Mouse (Mus musculus) cerebellum, adult 2 months (tissue): Measurements from ENCODE around the gene Rcbtb1. TPM values are rescaled to one million over a fixed set of nuclear protein-coding genes. Genes with fewer than 3 reads are reported as not detected.
"Not testable (repeated sequence)": the region's sequence is repeated elsewhere in the genome, so short reads cannot be mapped to it uniquely, and the experiment has no call there.

Experiments
- DNase-seq, 2 experiments: peaks; one replicate each; pipeline ENCODE4 v3.0.0; 2021
- H3K27ac ChIP-seq: fragments of 200-500 bp; 2 replicates; pipeline ENCODE4 v1.5.1; 2012; ENCODE audit warnings: low read length, control low read depth, inconsistent platforms; ENCODE audit not compliant: insufficient read depth
- H3K27me3 ChIP-seq: fragments of 200-500 bp; 2 replicates; pipeline ENCODE4 v1.6.1; 2012; ENCODE audit warnings: inconsistent platforms, mild to moderate bottlenecking, low read length, moderate library complexity; ENCODE audit not compliant: control insufficient read depth, insufficient read depth
- H3K4me1 ChIP-seq: fragments of 200-500 bp; 2 replicates; pipeline ENCODE4 v1.6.1; 2011; ENCODE audit warnings: low read length; ENCODE audit not compliant: control insufficient read depth, insufficient read depth
- H3K4me3 ChIP-seq: fragments of 200-500 bp; replicated peaks from 2 replicates; pipeline ENCODE3; 2011; ENCODE audit warnings: mild to moderate bottlenecking, low read depth, low read length, control low read depth; ENCODE audit not compliant: insufficient read depth
- CTCF ChIP-seq: fragments of 200-500 bp; IDR thresholded peaks from 2 replicates; pipeline ENCODE4 v1.5.1; 2011; ENCODE audit warnings: low read depth, mild to moderate bottlenecking, control low read depth, low read length, moderate library complexity, borderline replicate concordance; ENCODE audit not compliant: insufficient read depth
- POLR2A ChIP-seq: fragments of 200-500 bp; IDR thresholded peaks from 2 replicates; pipeline ENCODE4 v1.6.1; 2011; ENCODE audit warnings: low read length, control low read depth, borderline replicate concordance; ENCODE audit not compliant: insufficient read depth
- WGBS: fragments of 180-500 bp; shearing (Covaris S2); methylation state at CpG from one replicate; pipeline ENCODE4 v1.1.7; 2018; 5-methylcytosine and 5-hydroxymethylcytosine counted together
- polyA plus RNA-seq: library from polyadenylated mRNA; depleted of rRNA; stranded (reverse); fragments of >200 nt; gene quantifications from 2 replicates; pipeline ENCODE4 v1.2.3, GENCODE M21; 2012; rRNA removed

The Rcbtb1 gene
- polyA plus RNA-seq, 1 experiment: 54.4 TPM

DNA sequence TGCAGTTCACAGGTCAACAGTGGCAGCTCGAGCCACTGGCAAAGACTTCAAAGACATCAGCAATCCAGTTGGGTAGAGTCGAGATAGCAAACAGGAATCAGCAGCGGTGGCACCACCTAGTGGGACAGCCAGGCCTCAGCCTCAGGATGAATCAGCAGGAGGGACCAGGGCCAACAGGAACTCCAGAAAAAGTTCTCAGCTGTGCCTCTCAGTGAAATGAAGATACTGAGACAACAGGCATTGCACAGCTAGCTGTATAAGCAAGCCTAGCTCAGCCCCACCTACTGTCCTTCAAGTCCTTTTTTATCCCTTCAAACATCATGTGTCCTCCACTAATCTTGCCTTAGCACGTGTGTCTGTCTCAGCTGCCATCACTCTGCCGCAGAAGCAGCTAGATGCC, 31.0 kb downstream of the Rcbtb1 start:
- 42% methylated on average over 5 of the region's 5 CpGs for WGBS
- Histone ChIP-seq H3K27ac (no peak overlapping the region), H3K27me3 (no peaks in the 10 kb centered on the region), H3K4me1 (no peaks in the 10 kb centered on the region), H3K4me3 (no peak overlapping the region)
- DNase-seq: no peak
- TF ChIP-seq CTCF: peak; percentile 17; the same call in 1 of the 2 replicates
- TF ChIP-seq POLR2A: no peak

DNA sequence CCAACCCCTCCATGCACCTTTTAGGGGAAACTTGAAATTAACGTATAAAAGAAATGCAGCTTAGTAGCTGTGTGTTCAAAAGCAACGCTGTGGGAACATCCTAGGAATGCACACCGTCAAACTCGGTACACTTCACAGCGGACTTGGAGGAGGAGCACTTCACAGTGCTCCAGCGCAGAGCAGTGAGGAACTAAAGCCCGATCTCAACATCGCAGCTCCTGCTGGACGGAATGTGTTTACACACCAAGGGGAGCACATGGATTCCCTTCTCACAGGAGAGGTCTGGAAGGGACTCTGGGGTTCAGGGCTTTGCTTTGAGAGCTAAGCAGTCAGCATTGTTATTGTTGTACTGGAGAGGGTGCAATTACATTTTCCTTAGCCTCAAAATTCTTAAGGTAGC, 32.6 kb downstream of the Rcbtb1 start:
- Histone ChIP-seq H3K4me1 (no peaks in the 10 kb centered on the region), H3K4me3 (no peak overlapping the region), H3K27ac (no peak overlapping the region), H3K27me3 (no peaks in the 10 kb centered on the region)
- no peak for TF ChIP-seq CTCF
- TF ChIP-seq POLR2A: no peak
- DNase-seq: no peak
- WGBS: 92% methylated on average over 9 of the region's 9 CpGs

DNA sequence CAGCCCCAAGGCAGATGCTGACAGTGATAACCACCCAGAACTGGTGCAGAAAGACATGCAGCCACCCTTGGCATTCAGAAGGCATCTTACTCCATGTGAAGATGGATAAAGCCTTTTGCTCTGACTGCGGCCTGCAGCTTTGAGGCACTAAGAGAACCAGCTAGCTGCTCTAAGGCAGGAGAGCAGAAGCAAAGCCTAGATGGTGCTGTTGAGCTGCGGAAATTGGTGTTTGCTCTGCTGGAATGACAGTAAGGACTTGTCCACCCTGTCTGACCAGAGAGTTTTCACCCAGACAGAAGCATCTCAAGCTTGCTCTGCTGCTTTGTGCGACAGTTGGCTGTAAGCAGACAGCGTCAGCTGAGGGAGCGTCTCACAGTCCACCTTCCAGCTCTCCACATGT, 49.3 kb downstream of the Rcbtb1 start:
- not testable (repeated sequence) for H3K4me1 ChIP-seq, H3K4me3 ChIP-seq, H3K27ac ChIP-seq, H3K27me3 ChIP-seq, DNase-seq
- peak; percentile 7; the same call in 1 of the 2 replicates for TF ChIP-seq CTCF
- 58% methylated on average over 5 of the region's 5 CpGs for WGBS

- H3K27ac ChIP-seq, H3K4me3 ChIP-seq, H3K27me3 ChIP-seq, DNase-seq, H3K4me1 ChIP-seq: not testable (repeated sequence)
- 69% methylated on average over 1 of the region's 1 CpGs for WGBS
Measured at GRCm38 (mm10) chr14:59255861-59256260, 54.9 kb downstream of the Rcbtb1 start.

GRCm38 (mm10) chr14:59260056-59260455, 59.0 kb downstream of the Rcbtb1 start, which contains the start of gene Gm6904:
Gm6904 (minus strand) TSS chr14:59260216.
- no peaks in the 10 kb centered on the region for H3K4me1 ChIP-seq
- DNase-seq: no peak
- H3K27me3 ChIP-seq: no peaks in the 10 kb centered on the region
- 67% methylated on average over 3 of the region's 3 CpGs for WGBS
- TF ChIP-seq POLR2A (no peak), CTCF (no peak)
- H3K27ac ChIP-seq: no peak within 1 kb of the TSS
- H3K4me3 ChIP-seq: no peak within 1 kb of the TSS

DNA sequence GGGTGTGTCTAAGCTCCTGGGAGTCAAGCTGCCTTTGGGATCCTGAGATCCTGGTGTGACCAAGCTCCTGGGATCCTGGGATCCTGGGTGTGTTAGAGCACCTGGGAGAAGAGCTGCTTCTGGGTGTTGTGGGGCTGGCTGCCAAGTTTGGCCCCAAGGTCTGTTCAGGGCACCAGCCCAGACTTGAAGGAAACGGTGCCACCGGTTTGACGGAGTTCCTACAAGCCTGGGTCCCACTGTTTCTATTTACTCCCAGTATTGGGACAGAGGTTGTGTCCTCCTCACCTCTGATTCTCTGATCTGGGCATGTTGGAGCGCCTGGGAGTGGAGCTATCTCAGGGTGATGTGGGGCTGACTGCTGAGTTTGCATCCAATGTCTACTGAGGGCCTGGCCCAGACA, 74.0 kb downstream of the Rcbtb1 start:
- not testable (repeated sequence) for H3K27me3 ChIP-seq, H3K4me1 ChIP-seq, H3K27ac ChIP-seq, H3K4me3 ChIP-seq, DNase-seq
- WGBS: 79% methylated on average over 4 of the region's 4 CpGs

Other genes with a start within 250 kb of the Rcbtb1 start
- gene 1700129C05Rik, start 58.3 kb upstream of the Rcbtb1 start, polyA plus RNA-seq: not detected in 2 replicates
- not detected in 2 replicates for gene Gm5142, start 22.5 kb upstream of the Rcbtb1 start, polyA plus RNA-seq
- not detected in 2 replicates for gene Gm6904, start 59.0 kb downstream of the Rcbtb1 start, polyA plus RNA-seq
- gene Phf11a, start 96.3 kb downstream of the Rcbtb1 start, polyA plus RNA-seq: not detected in 2 replicates
- gene Phf11b, start 140.1 kb downstream of the Rcbtb1 start, polyA plus RNA-seq: 0.21 TPM in 1 of 2 replicates, not detected in the other
- gene Phf11d, start 164.3 kb downstream of the Rcbtb1 start, polyA plus RNA-seq: 0.49 and 0.95 TPM in 2 replicates
- 0.65 and 0.67 TPM in 2 replicates for gene Phf11c, start 194.2 kb downstream of the Rcbtb1 start, polyA plus RNA-seq
- gene Setdb2, start 239.7 kb downstream of the Rcbtb1 start, polyA plus RNA-seq: 5.6 and 6.1 TPM in 2 replicates
- gene Cab39l, start 239.8 kb downstream of the Rcbtb1 start, polyA plus RNA-seq: 24.6 and 28.8 TPM in 2 replicates